Mouse (Mus musculus): ENCODE measurements around the gene Senp2. TPM values are rescaled to one million over a fixed set of nuclear protein-coding genes. Genes with fewer than 3 reads are reported as not detected.

The Senp2 gene
- total RNA-seq, 2 experiments from 2014 or later = 50.2 to 54.3 TPM

DNA sequence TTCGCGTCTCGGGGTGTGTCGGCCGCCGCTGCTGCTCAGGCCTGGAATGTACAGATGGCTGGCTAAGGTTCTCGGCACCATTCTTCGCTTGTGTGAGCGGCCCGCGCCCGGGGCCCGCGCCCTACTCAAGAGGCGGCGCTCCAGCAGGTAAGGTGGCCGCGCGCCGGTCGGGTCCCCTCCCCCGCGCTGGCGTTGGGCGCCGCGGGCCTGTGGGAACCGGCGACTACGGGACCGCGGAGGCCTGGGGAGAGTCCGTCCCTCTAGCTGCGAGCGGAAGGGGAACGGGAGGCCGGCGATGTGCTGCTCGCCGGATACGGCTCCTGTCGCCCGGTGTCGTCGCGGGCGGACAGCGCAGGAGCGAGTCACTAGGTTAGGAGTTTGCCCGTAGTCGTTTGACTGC, 312 bp downstream of the Senp2 start:
- ATAC-seq (replicated peaks; ENCODE audit: low FRiP score, low TSS enrichment, poor library complexity, severe bottlenecking) = peak; percentile 28; the same call in 1 of the 2 replicates

DNA sequence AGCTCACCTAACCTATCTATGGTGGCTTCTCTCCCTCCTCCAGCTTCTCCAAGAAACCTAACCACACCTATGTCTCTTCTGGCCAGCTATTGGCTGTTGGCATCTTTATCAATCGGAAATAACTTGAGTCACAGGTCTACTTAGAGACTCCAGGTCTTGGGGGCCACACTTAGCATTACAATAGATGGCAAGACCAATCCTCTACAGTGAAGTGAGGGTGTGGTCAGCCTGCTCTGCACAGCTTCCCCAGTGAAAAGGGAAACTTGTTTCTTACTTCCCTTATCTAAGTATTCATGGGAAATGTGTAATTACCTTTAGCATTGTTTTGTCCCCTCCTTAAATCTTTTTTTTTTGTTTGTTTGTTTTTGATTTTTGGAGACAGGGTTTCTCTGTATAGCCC, 6.3 kb downstream of the Senp2 start:
- no peak for ATAC-seq (replicated peaks; ENCODE audit: low FRiP score, low TSS enrichment, poor library complexity, severe bottlenecking)

DNA sequence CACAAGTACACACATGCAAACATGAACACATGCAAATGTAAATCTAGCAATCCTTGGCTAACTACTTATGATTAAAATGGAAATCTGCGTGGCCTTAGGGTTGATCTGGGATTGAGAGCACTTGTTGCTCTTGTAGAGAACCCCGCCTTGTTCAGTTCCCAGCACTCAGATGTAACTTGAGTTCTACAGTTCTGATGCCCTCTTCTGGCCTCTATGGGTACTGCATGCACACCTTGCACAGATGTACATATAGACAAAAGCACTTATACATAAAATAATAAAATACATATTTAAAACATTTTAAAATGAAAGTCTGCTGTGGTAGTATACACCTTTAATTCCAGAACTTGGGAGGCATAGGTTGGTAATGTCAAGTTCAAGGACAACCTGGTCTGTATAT, 12.8 kb downstream of the Senp2 start:
- ATAC-seq (replicated peaks; ENCODE audit: low FRiP score, low TSS enrichment, poor library complexity, severe bottlenecking) = 0 out of 2 replicates have a peak, but pooled peaks have one; percentile 44

DNA sequence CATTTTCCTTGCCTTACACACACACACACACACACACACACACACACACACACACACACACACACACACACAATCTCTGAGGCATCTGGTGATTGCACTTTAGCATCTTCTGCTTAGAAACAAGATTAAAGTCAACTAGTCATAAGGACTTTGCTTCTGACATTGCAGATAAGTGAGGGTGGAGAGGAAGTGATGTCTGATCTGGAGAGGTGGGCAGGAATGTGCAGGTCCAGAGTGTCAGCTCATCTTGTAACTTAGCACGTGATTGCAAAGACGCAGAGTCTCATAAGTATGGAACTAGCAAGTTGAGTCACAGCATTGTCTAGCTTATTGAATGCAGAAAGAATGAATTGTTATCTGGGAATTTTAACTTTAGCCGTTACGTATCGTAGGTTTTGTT, 18.2 kb downstream of the Senp2 start:
- ATAC-seq (replicated peaks; ENCODE audit: low FRiP score, low TSS enrichment, poor library complexity, severe bottlenecking) = no peak

GRCm38 (mm10) chr16:22038554-22038953, 29.3 kb downstream of the Senp2 start:
- no peak for ATAC-seq (replicated peaks; ENCODE audit: low FRiP score, low TSS enrichment, poor library complexity, severe bottlenecking)

GRCm38 (mm10) chr16:22039978-22040377, 30.7 kb downstream of the Senp2 start:
- ATAC-seq (replicated peaks; ENCODE audit: low FRiP score, low TSS enrichment, poor library complexity, severe bottlenecking) = no peak

- ATAC-seq (replicated peaks; ENCODE audit: low FRiP score, low TSS enrichment, poor library complexity, severe bottlenecking) = no peak
These were observed 34.5 kb downstream of the Senp2 start for GRCm38 (mm10) chr16:22043830-22044229.

- ATAC-seq (replicated peaks; ENCODE audit: low FRiP score, low TSS enrichment, poor library complexity, severe bottlenecking) = no peak
These were observed 36.6 kb downstream of the Senp2 start for GRCm38 (mm10) chr16:22045930-22046329.

- ATAC-seq (replicated peaks; ENCODE audit: low FRiP score, low TSS enrichment, poor library complexity, severe bottlenecking) = 0 out of 2 replicates have a peak, but pooled peaks have one; percentile 41
These were observed 37.6 kb downstream of the Senp2 start for GRCm38 (mm10) chr16:22046739-22047366.

GRCm38 (mm10) chr16:22053411-22053810, 44.1 kb downstream of the Senp2 start:
- no peak for ATAC-seq (replicated peaks; ENCODE audit: low FRiP score, low TSS enrichment, poor library complexity, severe bottlenecking)

DNA sequence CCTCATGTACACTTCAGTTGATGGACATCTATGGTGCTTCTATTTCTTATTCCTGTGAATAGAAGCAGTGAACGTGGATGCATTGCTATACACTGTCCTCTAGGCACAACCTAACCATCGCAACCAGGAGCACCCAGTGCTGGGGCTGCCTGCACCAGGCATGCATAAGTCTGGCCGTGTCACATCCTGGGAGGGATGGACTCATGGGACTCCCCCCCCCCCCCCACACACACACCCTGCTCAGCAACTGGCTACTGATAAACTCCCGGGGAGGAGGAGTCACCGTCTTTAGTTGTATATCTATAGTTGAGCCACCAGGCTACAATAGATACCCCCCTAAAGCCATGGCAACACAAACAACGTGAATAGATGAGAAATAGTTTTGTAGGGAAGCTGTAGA, 48.2 kb downstream of the Senp2 start:
- ATAC-seq (replicated peaks; ENCODE audit: low FRiP score, low TSS enrichment, poor library complexity, severe bottlenecking) = peak; percentile 86

DNA sequence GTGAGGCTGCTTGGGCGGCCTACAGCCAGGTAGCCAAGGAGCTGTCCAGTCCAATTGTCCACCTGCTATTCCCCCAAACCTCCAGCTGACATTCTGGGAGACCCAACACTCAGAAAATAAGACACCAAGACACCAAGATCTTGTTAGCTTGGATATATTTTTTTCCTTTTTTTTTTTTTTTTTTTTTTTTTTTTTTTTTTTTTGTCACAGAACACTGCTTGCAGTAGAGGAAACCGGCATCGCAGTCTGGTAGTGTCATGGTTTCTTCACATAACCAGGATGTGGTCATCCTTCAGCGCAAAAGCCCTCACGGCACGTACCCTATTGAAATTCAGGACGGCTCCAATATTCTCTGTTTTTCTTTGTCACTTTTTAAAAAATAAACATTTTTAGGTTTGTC, 49.6 kb downstream of the Senp2 start:
- ATAC-seq (replicated peaks; ENCODE audit: low FRiP score, low TSS enrichment, poor library complexity, severe bottlenecking) = no peak

DNA sequence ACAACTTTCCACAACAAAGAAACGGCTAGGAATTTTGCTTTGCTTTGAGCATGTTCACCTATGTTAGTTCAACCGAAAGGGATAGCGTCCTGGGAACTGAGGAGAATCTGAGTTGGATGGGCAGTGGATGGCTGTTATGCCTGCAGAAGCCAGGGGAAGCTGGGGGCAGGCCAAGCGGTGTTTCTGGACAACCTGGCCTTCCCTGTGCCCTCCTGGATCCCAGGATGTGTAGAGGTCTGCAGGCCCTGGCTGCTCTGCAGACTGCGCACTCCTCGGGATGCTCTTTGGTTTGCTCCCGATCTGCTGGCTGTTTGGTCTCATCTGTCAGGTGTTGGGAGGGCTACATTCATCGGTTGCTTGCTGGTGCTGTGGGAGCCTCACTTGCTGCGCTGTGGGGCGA, 51.1 kb downstream of the Senp2 start:
- no peak for ATAC-seq (replicated peaks; ENCODE audit: low FRiP score, low TSS enrichment, poor library complexity, severe bottlenecking)

GRCm38 (mm10) chr16:22061555-22062160, 52.4 kb downstream of the Senp2 start:
- ATAC-seq (replicated peaks; ENCODE audit: low FRiP score, low TSS enrichment, poor library complexity, severe bottlenecking) = no peak

GRCm38 (mm10) chr16:22062284-22062683, 53.0 kb downstream of the Senp2 start:
- ATAC-seq (replicated peaks; ENCODE audit: low FRiP score, low TSS enrichment, poor library complexity, severe bottlenecking) = no peak

- ATAC-seq (replicated peaks; ENCODE audit: low FRiP score, low TSS enrichment, poor library complexity, severe bottlenecking) = no peak
These were observed 56.3 kb downstream of the Senp2 start for GRCm38 (mm10) chr16:22065536-22065935.

- no peak for ATAC-seq (replicated peaks; ENCODE audit: low FRiP score, low TSS enrichment, poor library complexity, severe bottlenecking)
These were observed 58.1 kb downstream of the Senp2 start for GRCm38 (mm10) chr16:22067406-22067805.

- no peak for ATAC-seq (replicated peaks; ENCODE audit: low FRiP score, low TSS enrichment, poor library complexity, severe bottlenecking)
These were observed 62.1 kb downstream of the Senp2 start for GRCm38 (mm10) chr16:22071361-22071760.

DNA sequence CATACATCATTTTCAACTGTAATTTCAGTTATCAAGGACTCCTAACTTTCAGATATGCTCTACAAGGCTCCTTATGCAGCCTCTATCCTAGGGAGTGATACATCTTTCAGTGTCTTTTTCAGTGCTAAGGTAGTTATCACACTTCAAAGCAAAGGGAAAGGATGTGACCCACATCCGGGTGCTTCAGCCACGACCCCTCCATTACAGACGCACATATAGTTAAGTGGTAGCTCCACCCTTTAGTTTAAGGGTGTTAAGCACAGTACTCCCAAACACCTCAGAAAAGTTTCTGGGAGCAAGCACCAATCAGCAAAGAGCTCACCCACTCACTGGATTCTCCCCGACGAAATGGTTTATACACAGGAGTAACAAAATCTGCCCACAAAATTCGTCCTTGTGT, 65.8 kb downstream of the Senp2 start:
- no peak for ATAC-seq (replicated peaks; ENCODE audit: low FRiP score, low TSS enrichment, poor library complexity, severe bottlenecking)

GRCm38 (mm10) chr16:22075829-22076619, 66.7 kb downstream of the Senp2 start:
- ATAC-seq (replicated peaks; ENCODE audit: low FRiP score, low TSS enrichment, poor library complexity, severe bottlenecking) = no peak

DNA sequence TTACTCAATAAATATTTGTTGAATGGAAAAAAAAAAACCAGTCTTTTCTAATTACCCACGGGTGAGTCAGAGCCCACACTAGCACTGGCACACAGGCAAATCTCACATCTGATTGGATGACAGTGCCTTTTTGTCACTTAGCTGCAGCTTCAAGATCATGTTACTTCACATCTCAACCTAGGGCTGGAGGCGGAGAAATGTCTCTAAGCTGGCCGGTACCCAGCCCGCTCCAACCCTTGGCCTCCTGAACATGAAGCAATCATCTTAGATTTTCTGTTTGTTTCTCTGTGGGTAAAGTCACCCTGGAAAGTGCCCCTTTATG, 67.3 kb downstream of the Senp2 start:
- ATAC-seq (replicated peaks; ENCODE audit: low FRiP score, low TSS enrichment, poor library complexity, severe bottlenecking) = no peak
